Mouse (Mus musculus): ENCODE measurements around the gene Dennd2c. TPM values are rescaled to one million over a fixed set of nuclear protein-coding genes. Genes with fewer than 3 reads are reported as not detected.
"Not testable (repeated sequence)": the region's sequence is repeated elsewhere in the genome, so short reads cannot be mapped to it uniquely, and the experiment has no call there.

Gene Dennd2c
- polyA plus RNA-seq, 1 experiment from 2014 or later: 3.0 TPM

- WGBS: 71% methylated on average over 2 of the region's 2 CpGs
Measured at GRCm38 (mm10) chr3:103208237-103208636, 105.8 kb downstream of the Dennd2c start.

DNA sequence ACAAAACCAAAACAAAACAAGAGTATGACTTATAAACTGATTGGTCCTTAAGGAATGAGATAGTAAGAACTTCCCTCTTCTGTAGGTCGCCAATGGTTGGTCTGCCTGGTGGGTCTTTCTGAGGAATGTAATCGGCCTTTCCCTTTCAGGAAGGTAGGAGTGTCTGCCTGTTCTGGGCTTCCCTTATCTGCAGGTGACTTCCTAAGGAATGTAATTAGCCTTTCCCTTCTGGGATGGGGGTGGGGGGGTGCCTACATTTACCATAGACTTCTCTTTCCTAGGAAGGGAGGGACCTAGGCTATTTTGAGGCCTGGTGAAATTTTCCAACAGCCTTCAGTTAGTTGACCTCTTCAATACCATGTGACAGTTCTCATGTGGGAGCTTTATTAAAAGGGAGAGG is 108.7 kb downstream of the Dennd2c start:
- no peaks in the 10 kb centered on the region for H3K27me3 ChIP-seq (replicated peaks)

More at GRCm38 (mm10) chr3:103208237-103208636, 105.8 kb downstream of the Dennd2c start:
- Histone ChIP-seq H3K36me3 (no peaks in the 10 kb centered on the region), H3K4me3 (replicated peaks) (no peak overlapping the region), H3K9ac (no peak overlapping the region), H3K4me1 (replicated peaks) (no peaks in the 10 kb centered on the region), H3K9me3 (no peaks in the 10 kb centered on the region), H3K27me3 (replicated peaks) (no peaks in the 10 kb centered on the region), H3K27ac (no peak overlapping the region), H3K4me2 (replicated peaks) (no peak overlapping the region)
- no peak for ATAC-seq

DNA sequence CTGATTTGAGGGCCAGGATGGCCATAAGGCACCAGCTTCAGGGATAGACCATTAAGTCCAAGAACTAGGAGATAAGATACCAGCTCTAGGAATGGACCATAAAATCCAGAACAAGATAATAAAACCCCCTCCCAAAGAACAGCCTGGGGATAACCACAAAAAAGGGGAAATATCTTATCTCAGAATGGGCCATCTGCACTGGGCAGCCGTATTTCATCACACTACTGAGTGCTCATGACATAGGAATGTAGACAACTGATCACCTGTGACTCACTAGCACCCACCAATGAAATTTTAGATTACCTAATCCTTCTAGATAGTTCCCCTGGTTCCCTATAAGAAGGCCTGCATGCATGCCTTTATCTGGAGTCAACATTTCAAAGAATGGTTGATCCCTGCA is 109.7 kb downstream of the Dennd2c start:
- WGBS: 61% methylated on average over 1 of the region's 1 CpGs
- no peak for ATAC-seq

More for the DNA sequence above, 108.7 kb downstream of the Dennd2c start:
- Histone ChIP-seq H3K4me1 (replicated peaks) (no peaks in the 10 kb centered on the region), H3K9ac (no peak overlapping the region), H3K4me3 (replicated peaks) (no peak overlapping the region), H3K9me3 (no peaks in the 10 kb centered on the region), H3K36me3 (no peaks in the 10 kb centered on the region), H3K4me2 (replicated peaks) (no peak overlapping the region), H3K27ac (no peak overlapping the region)
- WGBS: 76% methylated on average over 2 of the region's 2 CpGs
- no peak for ATAC-seq

GRCm38 (mm10) chr3:103213537-103213936 is 111.1 kb downstream of the Dennd2c start:
- Histone ChIP-seq H3K36me3 (no peaks in the 10 kb centered on the region), H3K27ac (no peak overlapping the region), H3K9me3 (no peaks in the 10 kb centered on the region), H3K4me2 (replicated peaks) (no peak overlapping the region), H3K9ac (no peak overlapping the region), H3K4me3 (replicated peaks) (no peak overlapping the region), H3K4me1 (replicated peaks) (no peaks in the 10 kb centered on the region), H3K27me3 (replicated peaks) (no peaks in the 10 kb centered on the region)
- no peak for ATAC-seq
- 58% methylated on average over 5 of the region's 5 CpGs for WGBS

More for the DNA sequence above, 109.7 kb downstream of the Dennd2c start:
- Histone ChIP-seq H3K27ac (no peak overlapping the region), H3K9ac (no peak overlapping the region), H3K4me3 (replicated peaks) (no peak overlapping the region), H3K9me3 (no peaks in the 10 kb centered on the region), H3K4me1 (replicated peaks) (no peaks in the 10 kb centered on the region), H3K4me2 (replicated peaks) (no peak overlapping the region), H3K27me3 (replicated peaks) (no peaks in the 10 kb centered on the region), H3K36me3 (no peaks in the 10 kb centered on the region)

DNA sequence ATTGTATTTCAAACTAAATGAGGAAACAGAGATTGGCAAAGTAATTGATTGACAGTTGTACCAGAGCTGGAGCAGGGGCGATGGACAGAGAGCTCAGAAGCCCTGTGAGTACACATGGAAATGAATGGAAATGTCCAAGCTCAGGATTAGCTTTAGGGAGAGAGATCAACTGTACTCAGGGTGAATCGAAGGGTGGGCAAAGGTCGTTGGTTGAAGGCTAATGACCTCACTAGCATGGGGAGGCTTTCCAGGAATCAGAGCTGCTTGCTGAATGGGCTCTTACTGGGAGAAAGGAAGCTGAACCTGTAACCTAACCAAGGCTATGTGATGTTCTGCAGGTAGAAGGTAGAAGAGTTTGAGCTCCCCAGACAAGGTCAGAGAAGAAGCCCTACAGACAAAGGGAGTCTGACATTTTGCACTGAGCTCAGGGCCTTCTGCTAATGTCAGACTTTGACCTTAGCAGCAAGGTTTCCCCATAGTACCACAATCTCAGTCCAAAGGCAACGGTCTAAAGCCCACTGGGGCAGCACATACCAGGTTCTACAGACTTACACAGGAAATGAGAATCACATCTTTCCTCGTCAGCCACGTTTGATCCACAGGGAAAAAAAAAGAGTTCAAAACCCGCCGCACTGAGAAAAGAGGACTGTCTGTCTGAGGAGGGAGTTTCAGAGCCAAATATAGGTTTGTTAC is 112.3 kb downstream of the Dennd2c start:
- H3K36me3 ChIP-seq: no peaks in the 10 kb centered on the region
- H3K4me3 ChIP-seq (replicated peaks): no peak overlapping the region
- H3K27ac ChIP-seq: no peak overlapping the region
- no peaks in the 10 kb centered on the region for H3K27me3 ChIP-seq (replicated peaks)
- H3K4me2 ChIP-seq (replicated peaks): no peak overlapping the region
- peak; percentile 55 for ATAC-seq
- no peak overlapping the region for H3K9ac ChIP-seq
- no peaks in the 10 kb centered on the region for H3K9me3 ChIP-seq
- WGBS: 80% methylated on average over 8 of the region's 8 CpGs
- H3K4me1 ChIP-seq (replicated peaks): no peaks in the 10 kb centered on the region

DNA sequence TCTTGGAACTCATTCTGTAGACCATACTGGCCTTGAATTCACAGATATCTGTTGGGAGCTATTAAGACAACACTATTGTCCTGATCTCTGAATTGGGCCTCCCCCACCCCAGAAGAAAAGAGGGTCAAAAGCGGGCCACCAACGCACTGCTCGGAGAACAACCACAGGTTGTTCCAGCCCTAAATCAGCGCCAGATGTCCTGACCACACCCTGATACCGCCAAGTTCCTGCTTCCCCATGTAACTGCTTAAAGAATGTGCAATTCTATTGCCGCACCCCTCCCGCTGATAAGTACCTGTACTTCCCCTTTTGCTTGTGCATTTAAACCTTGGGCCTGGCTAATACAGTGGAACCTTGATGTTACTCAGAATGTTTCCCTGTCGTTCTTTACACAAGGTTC is 113.0 kb downstream of the Dennd2c start:
- H3K27me3 ChIP-seq (replicated peaks); H3K27ac ChIP-seq; H3K9me3 ChIP-seq; H3K4me3 ChIP-seq (replicated peaks); H3K4me1 ChIP-seq (replicated peaks); H3K9ac ChIP-seq; H3K4me2 ChIP-seq (replicated peaks); ATAC-seq; H3K36me3 ChIP-seq: not testable (repeated sequence)
- 87% methylated on average over 8 of the region's 8 CpGs for WGBS

Other genes starting within 250 kb of the Dennd2c start
- gene Sycp1, start 166.5 kb upstream of the Dennd2c start, polyA plus RNA-seq (2015; fragmentation: Nextera tagmentation; extraction: Ambion mirVana): not detected in 2 replicates
- gene Nr1h5, start 138.5 kb upstream of the Dennd2c start, polyA plus RNA-seq (2015; fragmentation: Nextera tagmentation; extraction: Ambion mirVana): 0.06 and 0.15 TPM in 2 replicates
- 46.6 and 51.9 TPM in 2 replicates for gene Sike1, start 106.9 kb upstream of the Dennd2c start, polyA plus RNA-seq (2015; fragmentation: Nextera tagmentation; extraction: Ambion mirVana)
- 268 and 301 TPM in 2 replicates for gene Csde1, start 82.2 kb upstream of the Dennd2c start, polyA plus RNA-seq (2015; fragmentation: Nextera tagmentation; extraction: Ambion mirVana)
- 83.8 and 85.4 TPM in 2 replicates for gene Nras, start 44.3 kb upstream of the Dennd2c start, polyA plus RNA-seq (2015; fragmentation: Nextera tagmentation; extraction: Ambion mirVana)
- 0.15 and 0.34 TPM in 2 replicates for gene Ampd1, start 28.6 kb upstream of the Dennd2c start, polyA plus RNA-seq (2015; fragmentation: Nextera tagmentation; extraction: Ambion mirVana)
- 179 and 189 TPM in 2 replicates for gene Bcas2, start 69.1 kb downstream of the Dennd2c start, polyA plus RNA-seq (2015; fragmentation: Nextera tagmentation; extraction: Ambion mirVana)
- gene Trim33, start 176.7 kb downstream of the Dennd2c start, polyA plus RNA-seq (2015; fragmentation: Nextera tagmentation; extraction: Ambion mirVana): 17.1 and 18.1 TPM in 2 replicates

Measured in intestine, embryonic 15.5 days (tissue).